Mouse (Mus musculus): Measurements from ENCODE around the gene Dnase2b.

GRCm38 (mm10) chr3:146565065-146565411 lies 50.4 kb downstream of the Dnase2b start:
- TF ChIP-seq CTCF (IDR thresholded peaks at IDR 0.05; ENCODE audit: low read depth, low read length) (no peak), POLR2A (IDR thresholded peaks at IDR 0.05; ENCODE audit: extremely low read depth, insufficient read depth, low read length) (no peak)

Measured in liver, adult 2 months (tissue).